Mouse (Mus musculus) spleen, postnatal 14 days (tissue): Measurements from ENCODE around the gene Trio.
"Not testable (repeated sequence)": the region's sequence is repeated elsewhere in the genome, so short reads cannot be mapped to it uniquely, and the experiment has no call there.

ENCODE experiments used
- DNase-seq, 2 experiments: peaks; one replicate each; pipeline ENCODE4 v3.0.0; 2021 to 2022; ENCODE audit warnings: low spot score in 2 of 2

Gene Trio

DNA sequence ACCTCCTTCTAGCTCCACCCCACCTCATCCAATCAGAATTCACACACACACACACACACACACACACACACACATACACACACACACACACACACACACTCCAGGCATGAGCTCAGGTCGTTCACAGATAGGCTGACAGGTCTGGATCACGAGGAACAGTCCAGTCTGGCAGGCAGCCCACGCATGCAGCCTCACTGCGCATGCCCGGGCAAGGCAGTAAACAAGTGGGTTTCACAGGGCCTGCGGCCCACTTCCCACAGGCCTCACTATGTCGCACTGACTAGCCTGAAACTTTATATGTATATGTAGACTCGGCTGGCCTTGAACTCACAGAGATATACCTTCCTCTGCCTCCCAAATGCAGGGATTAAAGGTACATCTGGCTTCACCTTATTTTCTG is 305.4 kb downstream of the Trio start:
- DNase-seq = not testable (repeated sequence)

DNA sequence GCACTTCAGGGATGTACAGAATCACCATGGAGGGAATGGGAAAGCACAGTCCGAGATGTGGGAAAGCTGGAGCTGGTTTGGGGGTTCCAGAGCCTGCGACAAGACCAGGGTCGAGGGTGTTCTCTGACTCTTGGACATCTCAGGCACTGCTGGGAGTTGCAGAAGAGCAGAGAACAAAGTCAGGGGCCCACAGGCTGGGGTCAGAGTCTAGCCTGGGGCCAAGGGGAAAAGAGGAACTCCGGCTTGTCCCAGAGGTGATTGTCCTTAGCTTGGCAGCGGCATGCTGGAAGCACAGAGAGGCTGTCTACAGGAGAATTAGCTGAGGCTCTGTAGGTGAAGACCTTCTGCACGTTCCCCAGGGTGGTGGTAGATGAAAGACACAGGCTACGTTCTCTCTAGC is 307.0 kb downstream of the Trio start:
- no peak for DNase-seq

DNA sequence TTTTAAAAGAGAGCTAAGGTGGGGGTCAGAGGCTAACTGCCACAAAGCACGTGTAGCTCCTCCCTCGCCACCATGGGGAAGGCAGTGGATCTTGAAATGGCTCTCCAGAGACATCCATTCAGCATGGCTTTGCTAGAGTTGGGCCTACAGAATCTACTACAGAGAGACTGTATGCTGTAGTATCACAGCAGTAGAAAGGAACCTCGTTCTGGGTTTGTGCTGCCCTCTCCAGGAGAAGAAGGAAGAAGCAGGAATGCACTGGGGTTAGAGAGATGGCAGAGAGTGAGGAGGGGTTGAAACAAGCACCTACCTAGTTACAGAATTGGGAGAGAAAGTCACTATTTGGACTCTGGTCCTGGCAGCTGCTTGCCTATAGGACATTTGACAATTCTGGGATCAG is 310.3 kb downstream of the Trio start:
- DNase-seq = peak in 1 of 2 experiments; percentile 30

DNA sequence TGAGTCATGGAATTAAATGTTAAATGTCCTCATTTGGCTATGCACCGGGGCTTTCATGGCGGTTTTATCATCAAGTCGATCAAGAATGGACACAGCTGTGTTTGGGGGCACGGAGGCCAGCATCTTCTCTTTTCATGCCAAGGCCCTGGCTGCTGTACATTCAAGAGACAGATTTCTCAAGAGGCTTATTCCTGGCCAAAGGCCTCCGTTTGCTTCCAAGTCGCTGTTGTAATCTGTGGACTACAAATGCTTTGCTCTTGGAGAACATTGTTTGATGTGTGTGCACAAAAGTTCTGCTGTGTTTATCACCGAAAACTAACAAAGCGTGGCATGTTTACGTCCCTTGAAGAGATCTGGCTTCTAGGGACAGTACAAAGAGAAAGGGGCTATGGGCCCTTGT is 314.9 kb downstream of the Trio start:
- DNase-seq = no peak

DNA sequence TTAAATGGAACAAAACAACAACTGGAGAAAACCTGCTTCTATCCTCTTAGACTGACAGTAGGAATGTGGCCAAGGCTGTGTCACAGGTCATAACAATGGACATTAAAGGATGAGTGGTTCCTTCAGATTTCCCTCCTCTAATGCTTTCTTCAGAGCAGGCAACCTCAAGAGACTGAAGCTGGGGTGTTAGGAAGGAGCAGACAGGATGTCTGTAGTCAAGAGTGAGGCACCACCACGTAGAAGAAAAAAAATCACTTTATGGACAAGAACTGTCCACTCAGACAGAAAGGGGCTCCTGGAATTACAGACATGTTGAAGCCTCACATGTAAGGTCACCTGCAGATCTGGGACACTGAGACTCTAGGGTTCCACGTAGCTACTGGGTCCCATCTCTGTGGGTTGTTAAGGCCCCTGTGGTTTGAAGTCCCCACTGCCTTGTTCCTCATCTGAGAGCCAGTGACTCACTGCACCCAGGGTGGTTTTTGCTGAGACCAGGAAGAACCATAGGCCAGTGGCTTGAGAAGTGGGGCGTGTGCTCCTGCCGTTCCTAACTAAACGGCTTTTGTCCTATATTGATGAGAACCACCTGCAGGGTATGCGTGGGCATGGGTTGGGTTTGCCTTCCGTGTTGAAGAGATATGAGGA is 316.6 kb downstream of the Trio start:
- no peak for DNase-seq

DNA sequence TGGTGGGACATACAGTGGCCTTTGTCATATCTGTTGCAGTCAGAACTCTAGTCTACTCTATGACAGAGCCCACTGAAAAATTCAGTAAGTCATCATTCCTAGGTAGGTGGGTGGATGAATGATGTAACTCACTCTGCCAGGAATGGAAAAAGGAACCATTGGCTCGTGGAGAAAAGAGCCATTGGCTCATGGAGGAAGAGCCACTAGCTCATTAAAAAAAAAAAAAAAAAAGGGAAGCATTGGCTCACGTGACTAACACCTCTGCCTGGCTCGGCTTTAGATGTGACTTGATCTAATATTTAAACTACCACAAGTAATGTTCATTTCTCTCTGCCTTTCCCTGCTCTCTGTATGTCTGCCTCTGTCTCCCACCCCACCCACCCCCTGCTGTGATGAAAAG is 317.1 kb downstream of the Trio start:
- no peak for DNase-seq

DNA sequence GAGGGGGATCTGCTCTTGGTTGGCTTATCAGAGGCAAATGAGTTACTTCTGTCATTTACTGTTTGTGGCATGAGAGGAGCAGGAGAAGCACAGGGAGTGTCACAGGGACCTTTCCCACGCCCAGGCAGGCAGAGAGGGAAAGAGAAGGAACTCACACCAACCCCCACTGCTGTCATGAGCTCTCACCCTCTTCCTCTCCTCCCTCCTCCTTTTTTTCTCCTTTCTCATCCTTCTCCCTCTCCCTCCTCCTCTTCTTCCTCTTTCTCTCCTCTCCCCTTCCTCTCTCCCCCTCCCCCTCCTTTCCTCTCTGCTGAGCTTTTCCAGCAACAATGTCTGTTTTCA is 322.7 kb downstream of the Trio start:
- no peak for DNase-seq

DNA sequence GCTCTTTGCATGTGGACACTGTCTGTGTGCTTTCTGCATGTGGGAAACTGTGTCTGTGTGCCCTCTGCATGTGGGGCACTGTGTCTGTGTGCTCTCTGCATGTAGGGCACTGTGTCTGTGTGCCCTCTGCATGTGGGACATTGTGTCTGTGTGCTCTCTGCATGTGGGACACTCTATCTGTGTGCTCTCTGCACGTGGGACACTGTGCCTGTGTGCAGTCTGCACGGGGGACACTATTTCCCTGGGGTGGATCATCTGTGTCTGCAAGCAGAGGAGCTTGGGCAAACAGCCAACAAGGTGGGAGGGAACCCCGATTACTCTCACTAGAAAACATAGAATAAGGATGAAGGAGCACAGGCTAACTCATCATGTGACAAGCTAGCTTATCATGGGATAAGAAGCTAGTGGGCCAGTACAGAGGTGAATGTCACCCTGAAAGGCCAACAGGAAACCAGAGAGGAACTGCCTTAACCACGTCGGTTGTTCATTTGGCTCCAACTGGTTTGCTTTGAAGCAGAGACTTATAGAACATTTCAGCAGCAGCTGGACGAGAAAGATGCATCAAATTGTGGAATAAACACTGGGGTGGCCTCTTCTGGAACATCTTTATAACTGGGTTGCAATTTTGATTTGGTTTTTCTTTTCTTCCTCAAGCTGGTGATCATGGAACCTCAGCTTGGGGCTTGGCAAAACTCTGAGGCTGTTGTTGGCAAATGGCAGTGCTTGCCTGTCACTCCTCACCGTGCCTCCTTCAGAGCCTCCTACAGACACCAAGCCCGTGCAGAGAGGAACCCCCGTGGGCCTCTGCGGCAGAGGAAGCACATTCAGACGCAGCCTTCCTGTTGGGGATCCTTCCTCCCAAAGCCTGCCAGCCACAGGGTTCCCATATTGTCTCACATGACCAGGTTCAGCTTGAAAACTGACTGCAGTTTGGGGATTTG is 323.3 kb downstream of the Trio start:
- no peak for DNase-seq

DNA sequence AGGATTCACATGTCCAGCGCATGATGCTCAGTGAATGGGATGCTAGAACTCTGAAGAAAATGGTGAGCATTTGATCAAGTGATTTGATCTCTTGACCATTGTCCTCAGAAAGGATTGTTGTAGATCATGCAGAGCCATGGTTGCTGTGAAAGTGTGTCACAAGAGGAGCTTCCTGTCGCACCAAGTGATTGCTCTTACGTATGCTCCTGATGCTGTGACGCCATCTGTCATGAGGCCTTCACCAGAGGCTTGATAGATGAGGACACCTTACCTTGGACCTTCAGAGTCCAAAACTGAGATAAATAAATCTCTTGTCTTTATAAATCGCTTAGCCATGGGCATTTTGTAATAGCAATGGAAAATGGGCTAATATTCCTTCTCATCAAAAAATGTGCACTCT is 328.0 kb downstream of the Trio start:
- no peak for DNase-seq

DNA sequence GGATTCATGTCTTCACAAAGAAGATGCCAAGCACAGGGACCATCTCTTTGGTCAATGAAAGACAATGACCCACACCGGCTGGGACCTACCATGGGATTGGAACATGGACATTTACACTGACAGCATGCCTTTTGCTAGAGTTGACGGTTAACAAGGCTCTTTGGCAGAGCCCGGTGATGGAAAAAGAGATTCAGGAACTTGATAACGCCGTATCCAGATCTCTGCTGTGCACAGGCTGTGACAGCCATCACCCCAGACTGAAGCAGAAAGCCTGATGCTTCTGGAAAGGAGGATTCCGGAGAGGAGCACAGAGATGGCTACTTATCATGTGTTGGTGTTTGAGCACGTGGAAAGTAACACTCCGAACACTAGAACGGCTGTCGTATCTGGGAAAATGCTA is 332.4 kb downstream of the Trio start:
- no peak for DNase-seq

DNA sequence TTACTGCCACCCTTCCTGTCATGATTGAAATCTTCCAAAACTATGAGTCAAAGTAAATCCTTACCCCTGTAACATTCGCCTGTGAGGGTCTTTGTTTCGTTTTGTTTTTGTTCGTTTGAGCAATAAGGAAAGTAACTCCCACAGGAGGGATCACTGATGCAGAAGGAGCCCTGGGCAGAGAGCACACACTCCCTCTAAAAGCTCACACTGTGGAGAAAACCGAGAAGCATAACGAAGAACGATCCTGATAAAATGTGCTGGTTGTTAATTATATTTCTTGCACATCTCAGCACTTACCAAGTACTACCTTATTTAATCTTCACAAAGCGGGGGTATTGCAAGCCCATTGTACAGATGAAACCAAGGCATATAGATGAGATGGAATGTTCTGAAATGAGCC is 333.5 kb downstream of the Trio start:
- DNase-seq = no peak

DNA sequence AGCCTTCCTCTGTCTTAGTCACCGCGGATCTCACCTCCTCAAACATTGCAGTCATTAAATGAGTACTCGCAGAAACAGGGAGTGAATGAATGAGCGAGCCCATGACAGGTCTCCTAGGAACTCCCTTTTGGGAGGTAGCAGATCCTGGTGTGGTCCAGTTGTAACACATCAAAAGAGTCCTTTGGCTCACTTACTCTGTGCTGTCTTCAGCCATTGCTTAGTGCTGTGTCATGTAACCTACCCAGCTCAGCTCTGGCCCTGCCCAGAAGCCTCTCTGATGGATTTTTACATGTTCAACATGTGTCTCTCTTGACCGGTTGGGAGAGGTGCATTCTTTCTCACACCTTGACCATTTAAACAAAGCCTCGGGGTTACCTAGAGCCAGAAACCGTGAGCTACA is 334.4 kb downstream of the Trio start:
- DNase-seq = no peak

DNA sequence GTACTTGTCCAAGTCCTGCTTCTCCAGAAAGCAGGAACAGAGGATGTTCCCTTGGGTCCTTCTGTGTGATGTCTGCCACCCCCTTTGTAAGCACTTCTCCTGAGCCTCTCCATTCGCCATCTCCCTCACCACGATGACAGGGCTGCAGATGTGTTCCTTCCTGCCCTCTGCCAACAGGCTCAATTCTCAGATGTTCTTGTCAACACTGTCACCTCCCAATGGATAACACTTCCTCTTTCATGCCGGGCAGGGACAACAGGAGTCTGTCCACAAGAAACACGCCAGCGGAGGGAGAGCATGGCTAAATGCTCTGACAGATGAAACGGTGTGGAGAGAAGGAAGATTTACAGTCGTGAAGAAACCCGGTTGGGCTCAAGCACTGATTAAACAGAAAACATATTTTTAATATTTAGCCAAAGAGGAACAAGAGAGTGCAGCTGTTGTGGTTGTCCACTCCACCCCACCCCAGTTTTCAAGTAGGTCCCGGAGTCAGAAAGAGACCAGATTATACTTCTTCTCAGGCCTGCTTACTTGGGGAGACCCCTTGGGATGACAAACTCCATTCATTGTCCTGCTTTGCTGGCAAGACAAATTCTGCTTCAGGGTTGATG is 337.5 kb downstream of the Trio start:
- no peak for DNase-seq

DNA sequence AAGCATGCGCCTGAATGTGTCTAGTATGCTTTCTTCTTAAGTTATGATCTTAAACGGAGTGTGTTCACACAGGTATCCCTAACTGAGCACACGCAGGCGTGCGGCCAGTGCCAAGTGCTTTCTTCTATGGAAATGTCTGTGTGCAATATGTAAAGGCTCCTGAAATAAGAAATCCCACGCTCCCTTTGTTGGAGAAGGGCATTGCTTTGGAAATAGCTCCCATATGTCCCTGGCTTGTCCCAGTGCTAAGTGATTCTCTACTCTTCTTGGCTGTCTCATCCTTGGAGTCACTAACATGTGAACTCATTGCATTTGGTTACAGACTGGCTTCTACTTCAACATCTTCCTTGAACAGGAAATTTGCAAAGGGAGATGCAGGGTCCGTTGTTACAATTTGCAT is 340.8 kb downstream of the Trio start:
- DNase-seq = no peak

DNA sequence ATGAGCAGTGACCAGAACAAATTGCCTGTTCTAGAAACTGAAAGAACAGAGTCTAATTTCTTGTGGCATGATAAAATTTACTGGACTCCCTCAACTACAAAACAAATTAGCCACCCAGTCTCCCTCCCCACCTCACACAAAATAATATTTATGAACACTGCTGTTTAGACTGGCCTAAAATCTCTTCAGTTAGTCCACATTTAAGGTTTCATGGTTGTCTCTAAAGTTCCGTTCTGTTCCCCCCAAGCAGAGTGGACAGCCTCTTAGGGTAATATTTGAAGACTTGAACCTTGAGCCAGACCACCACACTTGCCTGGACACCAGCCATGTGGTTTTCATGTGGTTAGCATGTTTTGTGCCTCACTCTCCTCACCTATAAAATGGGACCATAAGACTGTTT is 342.4 kb downstream of the Trio start:
- no peak for DNase-seq

DNA sequence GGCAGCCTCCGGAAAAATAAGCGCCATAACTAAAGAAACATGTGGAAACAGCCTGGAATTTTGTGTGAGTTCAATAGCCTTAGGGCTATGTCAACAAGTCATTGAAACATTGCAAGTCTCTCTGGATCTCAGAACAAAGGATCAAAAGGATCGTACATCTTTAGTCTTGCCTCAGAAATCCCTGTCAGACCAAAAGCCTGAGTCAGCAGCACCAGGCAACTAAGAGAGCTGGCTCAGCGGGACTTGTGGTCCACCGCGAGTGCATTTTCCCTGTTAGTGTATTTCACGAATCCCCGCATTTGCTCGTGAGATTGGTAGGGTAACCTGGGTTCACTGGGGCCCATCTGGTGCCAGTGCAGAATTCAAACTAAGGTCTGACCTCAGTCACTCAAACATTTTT is 343.0 kb downstream of the Trio start:
- DNase-seq = no peak

DNA sequence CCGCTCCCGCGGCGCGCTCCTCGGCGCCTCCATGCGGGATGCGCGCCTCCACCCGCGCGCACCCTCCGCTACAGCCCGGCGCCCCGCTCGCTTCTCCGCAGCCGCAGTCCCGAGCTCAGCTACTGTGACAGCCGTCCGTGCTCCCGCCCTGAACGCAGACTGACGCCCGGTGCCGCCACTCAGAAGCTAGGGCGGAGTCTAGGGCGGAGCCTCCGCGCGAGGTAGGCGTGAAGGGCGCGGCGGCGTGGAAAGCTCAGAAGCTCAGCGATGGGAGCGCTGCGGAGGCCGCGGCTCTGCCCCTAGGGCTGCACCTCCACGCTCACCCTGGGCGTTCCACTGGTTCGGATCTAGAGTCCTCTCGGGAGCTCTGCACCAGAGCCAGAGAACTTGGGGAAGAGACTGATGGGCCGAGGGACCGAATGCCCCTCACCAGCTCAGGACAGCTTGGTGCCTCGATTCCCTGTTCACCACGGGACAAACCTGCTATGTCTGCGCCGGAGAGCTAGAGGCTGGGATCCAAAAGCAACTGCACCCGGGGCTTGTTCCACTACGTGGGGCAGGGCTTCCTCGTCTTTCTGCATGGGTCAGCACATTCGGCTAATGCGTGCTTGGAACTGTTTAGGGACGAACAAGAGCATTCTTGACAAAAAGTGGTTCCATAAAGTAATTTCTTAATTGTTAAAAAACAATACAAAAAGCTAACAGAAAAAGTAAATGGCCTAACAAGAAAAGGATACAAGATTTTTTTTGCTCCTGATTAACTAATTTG is 344.0 kb downstream of the Trio start, which contains the start of gene Otulinl:
TSS of gene Otulinl (minus strand) at position 161 of the 769 bp plus-strand sequence.
- DNase-seq = peak; percentile 91

DNA sequence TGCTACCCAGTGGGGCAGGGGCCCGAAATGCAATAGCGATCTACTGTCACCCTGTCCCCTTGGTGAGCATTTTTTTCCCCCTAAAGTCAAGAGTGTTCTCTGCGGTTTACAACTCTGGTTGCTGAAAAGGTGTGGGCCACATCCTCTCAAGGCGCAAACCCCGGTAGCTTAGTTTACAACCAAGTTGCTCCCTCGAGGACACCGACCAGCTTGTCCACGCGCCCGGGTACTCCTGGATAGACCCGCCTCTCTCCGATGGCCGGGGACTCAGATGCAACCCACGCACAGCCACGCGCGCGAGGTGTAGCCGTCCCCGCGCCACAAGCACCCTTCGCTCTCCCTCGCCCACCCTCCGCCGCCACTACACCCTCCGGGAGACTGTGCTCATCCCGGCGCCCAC is 344.7 kb downstream of the Trio start:
- DNase-seq = no peak
